Comparison of ENCODE assay signal across 8 mouse cellular contexts in genomic region chr4:137231494-137232470, GRCm38 (mm10).
DNase-seq lines count a peak whose midpoint lies in the region.

No protein-coding gene starts in this region.

- DNase-seq in right cerebral cortex, postnatal 4 days: peak; percentile 47
- DNase-seq in right cerebral cortex, adult 18-20 months: no peak
- peak; percentile 88 to 90 for DNase-seq in cerebellum, postnatal 25 days
- peak; percentile 43 for DNase-seq in kidney, adult 18-20 months
- peak; percentile 87 to 91 for DNase-seq in lung, postnatal 4 days
- no peak for DNase-seq in embryo, embryonic 11 days
- no peak for DNase-seq in embryo, embryonic 10 days (ENCODE audit: low spot score)
- no peak for DNase-seq in thymus, postnatal 36 days

Comparison
In these comparisons a context has a peak if more than half of its experiments do, and no peak if none do; other contexts are left out.
1. DNase-seq: peak in right cerebral cortex, postnatal 4 days (single experiment), cerebellum, postnatal 25 days (2 of 2), kidney, adult 18-20 months (single experiment) and lung, postnatal 4 days (2 of 2); none in right cerebral cortex, adult 18-20 months (single experiment), embryo, embryonic 11 days (single experiment), embryo, embryonic 10 days (single experiment) and thymus, postnatal 36 days (0 of 2).